ENCODE assay signal across 10 mouse cellular contexts in genomic region chr6:114087106-114087505, GRCm38 (mm10). TPM values are rescaled to one million over a fixed set of nuclear protein-coding genes. Genes with fewer than 3 reads are reported as not detected.
DNase-seq lines count a peak whose midpoint lies in the region; ATAC-seq and TF ChIP-seq lines count a peak whose summit lies in the region.
"Had no signal": no experiment of that assay in that cellular context is flagged by ENCODE, and none has a peak within 500 bp of the region (broad histone marks: within the 10 kb centered on the region; RNA-seq: fewer than 3 reads in every experiment).

No protein-coding gene starts in this region.

- H3K27me3 ChIP-seq in liver, embryonic 12.5 days (replicated peaks), result 0 out of 2 replicates have a peak, but pooled peaks cover 7% of the 10 kb centered on the region
- peaks cover 4% of the 10 kb centered on the region; the same call in 1 of the 2 replicates for H3K27me3 ChIP-seq in liver, postnatal 0 days (ENCODE audit: insufficient read depth, low read length)

- no peak overlapping the region for H3K27ac ChIP-seq in liver, embryonic 12.5 days
- H3K27ac ChIP-seq in liver, postnatal 0 days (ENCODE audit: low read depth), result no peak overlapping the region
- H3K27ac ChIP-seq: heart, embryonic 13.5 days had no signal

- WGBS in liver, embryonic 12.5 days (ENCODE audit: insufficient replicate concordance), result 23% methylated on average over 7 of the region's 7 CpGs
- WGBS in liver, postnatal 0 days (ENCODE audit: insufficient replicate concordance), result 23% methylated on average over 7 of the region's 7 CpGs

- no peaks in the 10 kb centered on the region for H3K4me1 ChIP-seq in liver, embryonic 12.5 days
- H3K4me1 ChIP-seq in liver, postnatal 0 days (ENCODE audit: insufficient read depth), result no peaks in the 10 kb centered on the region
- H3K4me1 ChIP-seq: heart, embryonic 13.5 days had no signal

- TF ChIP-seq EP300 in liver, postnatal 0 days (IDR thresholded peaks at IDR 0.05; ENCODE audit: low read depth), result no peak

- H3K4me3 ChIP-seq in liver, embryonic 12.5 days, result no peak overlapping the region
- H3K4me3 ChIP-seq in liver, postnatal 0 days (ENCODE audit: low read depth, low read length), result no peak overlapping the region
- H3K4me3 ChIP-seq: heart, embryonic 13.5 days had no signal

- H3K9ac ChIP-seq in liver, embryonic 12.5 days, result no peak overlapping the region
- no peak overlapping the region for H3K9ac ChIP-seq in liver, postnatal 0 days (replicated peaks)
- H3K9ac ChIP-seq: heart, embryonic 13.5 days had no signal

- DNase-seq in liver, result peak; percentile 32
- peak; percentile 62 for DNase-seq in R1 (ENCODE audit: low read depth, low spot score)
- peak; percentile 54 for DNase-seq in liver, postnatal 0 days
- DNase-seq in gastrocnemius, postnatal 25 days, result no peak
- DNase-seq in gastrocnemius, adult 8-10 months (ENCODE audit: low spot score in 2 of 2), result no peak

- no peak for TF ChIP-seq CTCF in liver, postnatal 0 days (IDR thresholded peaks at IDR 0.05; ENCODE audit: low read depth)

- no peak for ATAC-seq in liver, embryonic 12.5 days
- 0 out of 2 replicates have a peak, but pooled peaks have one; percentile 39 for ATAC-seq in common myeloid progenitor, adult 5-6 weeks (replicated peaks; ENCODE audit: low read depth, poor library complexity, severe bottlenecking)
- no peak for ATAC-seq in liver, postnatal 0 days
- ATAC-seq in activated CD4-positive, CD25-positive, alpha-beta regulatory T cell, adult 4 months, result no peak

- no peaks in the 10 kb centered on the region for H3K9me3 ChIP-seq in liver, embryonic 12.5 days (replicated peaks)
- H3K9me3 ChIP-seq in liver, postnatal 0 days (ENCODE audit: low read length), result no peaks in the 10 kb centered on the region
- H3K9me3 ChIP-seq: heart, embryonic 13.5 days had no signal

- no peaks in the 10 kb centered on the region for H3K36me3 ChIP-seq in liver, embryonic 12.5 days
- no peaks in the 10 kb centered on the region for H3K36me3 ChIP-seq in liver, postnatal 0 days (replicated peaks; ENCODE audit: insufficient read depth, low read length)
- H3K36me3 ChIP-seq: heart, embryonic 13.5 days had no signal

- H3K4me2 ChIP-seq in liver, embryonic 12.5 days, result no peak overlapping the region
- no peak overlapping the region for H3K4me2 ChIP-seq in liver, postnatal 0 days (ENCODE audit: low read depth, low read length)
- H3K4me2 ChIP-seq: heart, embryonic 13.5 days had no signal

RNA-seq across cellular contexts. Expression of gene Slc6a11, which starts 43.9 kb away (rescaled TPM):
- polyA plus RNA-seq in liver, embryonic 12.5 days (2016; fragmentation: Nextera tagmentation; extraction: Ambion mirVana), result not detected in 2 replicates
- not detected in 2 replicates for total RNA-seq in common myeloid progenitor, adult 5-6 weeks (2017)
- polyA plus RNA-seq in liver, postnatal 0 days (2015; fragmentation: Nextera tagmentation; extraction: Ambion mirVana), result 0.04 and 0.05 TPM in 2 replicates
- total RNA-seq in gastrocnemius, postnatal 25 days (2021), result under 1 TPM in 1 of 2 experiments, not detected in 1; 0.05 TPM
- total RNA-seq in gastrocnemius, adult 8-10 months (2022), result under 1 TPM in 1 of 4 experiments, not detected in 3; 0.20 TPM
- not detected for polyA plus RNA-seq in activated CD4-positive, CD25-positive, alpha-beta regulatory T cell, adult 4 months (2017; shearing (Covaris generic))
- polyA plus RNA-seq: heart, embryonic 13.5 days; spleen, adult 2 months had no signal

RNA-seq across cellular contexts. Expression of gene Atp2b2, which starts 44.7 kb away (rescaled TPM):
- polyA plus RNA-seq in liver, embryonic 12.5 days (2016; fragmentation: Nextera tagmentation; extraction: Ambion mirVana), result 0.30 and 0.35 TPM in 2 replicates
- not detected in 2 replicates for total RNA-seq in common myeloid progenitor, adult 5-6 weeks (2017)
- 0.20 and 0.41 TPM in 2 replicates for polyA plus RNA-seq in liver, postnatal 0 days (2015; fragmentation: Nextera tagmentation; extraction: Ambion mirVana)
- total RNA-seq in gastrocnemius, postnatal 25 days (2021), result under 1 TPM; 0.24 to 0.33 TPM
- under 1 TPM; 0.22 to 0.40 (median 0.34) TPM for total RNA-seq in gastrocnemius, adult 8-10 months (2022)
- polyA plus RNA-seq in activated CD4-positive, CD25-positive, alpha-beta regulatory T cell, adult 4 months (2017; shearing (Covaris generic)), result under 1 TPM in 1 of 2 experiments, not detected in 1; 0.05 TPM

Comparison
In these comparisons a context has a peak if more than half of its experiments do, and no peak if none do; other contexts are left out.
1. DNase-seq: peak in liver (single experiment), R1 (single experiment) and liver, postnatal 0 days (single experiment); none in gastrocnemius, postnatal 25 days (single experiment) and gastrocnemius, adult 8-10 months (0 of 2).